Mouse (Mus musculus): ENCODE results near the gene Tmem184b.

- no peak for TF ChIP-seq CTCF (conservative IDR thresholded peaks at IDR 0.05; ENCODE audit: insufficient read depth, insufficient read length, low read depth, low read length)
- no peak for TF ChIP-seq POLR2A (IDR thresholded peaks at IDR 0.05; ENCODE audit: low read depth, low read length)
These were observed 34.9 kb upstream of the Tmem184b start for GRCm38 (mm10) chr15:79438209-79438810.

All from kidney, adult 2 months (tissue).